Mouse (Mus musculus): ENCODE results near the gene Tsc22d3. TPM values are rescaled to one million over a fixed set of nuclear protein-coding genes. Genes with fewer than 3 reads are reported as not detected.

Gene Tsc22d3
- polyA plus RNA-seq, 1 experiment = 14.5 TPM

GRCm38 (mm10) chrX:140547660-140548419, 52.6 kb downstream of the Tsc22d3 start:
- H3K4me3 ChIP-seq (ENCODE audit: insufficient read depth, poor library complexity, severe bottlenecking) = no peak overlapping the region
- no peaks in the 10 kb centered on the region for H3K79me3 ChIP-seq (ENCODE audit: low read depth)
- no peaks in the 10 kb centered on the region for H3K36me3 ChIP-seq (ENCODE audit: control insufficient read depth, insufficient read depth)
- H3K79me2 ChIP-seq (ENCODE audit: control insufficient read depth, insufficient read depth) = no peaks in the 10 kb centered on the region
- TF ChIP-seq CTCF (IDR thresholded peaks at IDR 0.05; ENCODE audit: control insufficient read depth, insufficient read depth, insufficient read length) (no peak), MYOD1 (IDR thresholded peaks at IDR 0.05; ENCODE audit: control insufficient read depth, insufficient read length, low read depth) (no peak), FOSL1 (IDR thresholded peaks at IDR 0.05; ENCODE audit: insufficient read depth, low read length, poor library complexity, severe bottlenecking) (no peak), MYOG (IDR thresholded peaks at IDR 0.05; ENCODE audit: control insufficient read depth, extremely low read depth, insufficient read length) (no peak), CEBPB (IDR thresholded peaks at IDR 0.05; ENCODE audit: low read depth) (no peak), USF1 (IDR thresholded peaks at IDR 0.05; ENCODE audit: low read depth) (no peak), MAX (IDR thresholded peaks at IDR 0.05) (no peak)
- H3K27me3 ChIP-seq (ENCODE audit: control insufficient read depth, insufficient read depth, insufficient read length) = no peaks in the 10 kb centered on the region
- H3ac ChIP-seq (ENCODE audit: control insufficient read depth, insufficient read length, low read depth) = no peak overlapping the region

GRCm38 (mm10) chrX:140544737-140545136, 55.7 kb downstream of the Tsc22d3 start:
- TF ChIP-seq MYOD1 (IDR thresholded peaks at IDR 0.05; ENCODE audit: control insufficient read depth, insufficient read length, low read depth) (no peak), CEBPB (IDR thresholded peaks at IDR 0.05; ENCODE audit: low read depth) (peak; percentile 83)
- H3K36me3 ChIP-seq (ENCODE audit: control insufficient read depth, insufficient read depth) = peaks cover 7% of the 10 kb centered on the region
- no peaks in the 10 kb centered on the region for H3K79me3 ChIP-seq (ENCODE audit: low read depth)
- no peaks in the 10 kb centered on the region for H3K27me3 ChIP-seq (ENCODE audit: control insufficient read depth, insufficient read depth, insufficient read length)
- no peak overlapping the region for H3ac ChIP-seq (ENCODE audit: control insufficient read depth, insufficient read length, low read depth)
- peaks cover 19% of the 10 kb centered on the region for H3K79me2 ChIP-seq (ENCODE audit: control insufficient read depth, insufficient read depth)
- no peak overlapping the region for H3K4me3 ChIP-seq (ENCODE audit: insufficient read depth, poor library complexity, severe bottlenecking)

GRCm38 (mm10) chrX:140542938-140543673, 57.4 kb downstream of the Tsc22d3 start:
- Histone ChIP-seq H3K27me3 (ENCODE audit: control insufficient read depth, insufficient read depth, insufficient read length) (no peaks in the 10 kb centered on the region), H3K36me3 (ENCODE audit: control insufficient read depth, insufficient read depth) (peaks cover 7% of the 10 kb centered on the region), H3ac (ENCODE audit: control insufficient read depth, insufficient read length, low read depth) (peak overlapping the region; percentile 74), H3K79me2 (ENCODE audit: control insufficient read depth, insufficient read depth) (peaks cover 19% of the 10 kb centered on the region), H3K79me3 (ENCODE audit: low read depth) (no peaks in the 10 kb centered on the region), H3K4me3 (ENCODE audit: insufficient read depth, poor library complexity, severe bottlenecking) (peak overlapping the region; percentile 38)
- no peak for TF ChIP-seq CEBPB (IDR thresholded peaks at IDR 0.05; ENCODE audit: low read depth)
- peak; percentile 76 for TF ChIP-seq USF1 (IDR thresholded peaks at IDR 0.05; ENCODE audit: low read depth)

GRCm38 (mm10) chrX:140542474-140542845, 58.0 kb downstream of the Tsc22d3 start:
- H3ac ChIP-seq (ENCODE audit: control insufficient read depth, insufficient read length, low read depth) = peak overlapping the region; percentile 74
- peaks cover 19% of the 10 kb centered on the region for H3K79me2 ChIP-seq (ENCODE audit: control insufficient read depth, insufficient read depth)
- peaks cover 7% of the 10 kb centered on the region for H3K36me3 ChIP-seq (ENCODE audit: control insufficient read depth, insufficient read depth)
- H3K27me3 ChIP-seq (ENCODE audit: control insufficient read depth, insufficient read depth, insufficient read length) = no peaks in the 10 kb centered on the region
- H3K4me3 ChIP-seq (ENCODE audit: insufficient read depth, poor library complexity, severe bottlenecking) = peak overlapping the region; percentile 38
- TF ChIP-seq FOSL1 (IDR thresholded peaks at IDR 0.05; ENCODE audit: insufficient read depth, low read length, poor library complexity, severe bottlenecking) (no peak), MYOG (IDR thresholded peaks at IDR 0.05; ENCODE audit: control insufficient read depth, extremely low read depth, insufficient read length) (no peak), USF1 (IDR thresholded peaks at IDR 0.05; ENCODE audit: low read depth) (no peak), CTCF (IDR thresholded peaks at IDR 0.05; ENCODE audit: control insufficient read depth, insufficient read depth, insufficient read length) (no peak), MAX (IDR thresholded peaks at IDR 0.05) (no peak), CEBPB (IDR thresholded peaks at IDR 0.05; ENCODE audit: low read depth) (no peak), MYOD1 (IDR thresholded peaks at IDR 0.05; ENCODE audit: control insufficient read depth, insufficient read length, low read depth) (no peak)
- no peaks in the 10 kb centered on the region for H3K79me3 ChIP-seq (ENCODE audit: low read depth)

GRCm38 (mm10) chrX:140541711-140542473, 58.6 kb downstream of the Tsc22d3 start:
- Histone ChIP-seq H3K36me3 (ENCODE audit: control insufficient read depth, insufficient read depth) (peaks cover 7% of the 10 kb centered on the region), H3K79me2 (ENCODE audit: control insufficient read depth, insufficient read depth) (peaks cover 19% of the 10 kb centered on the region), H3K27me3 (ENCODE audit: control insufficient read depth, insufficient read depth, insufficient read length) (no peaks in the 10 kb centered on the region), H3K4me3 (ENCODE audit: insufficient read depth, poor library complexity, severe bottlenecking) (peak overlapping the region; percentile 38), H3K79me3 (ENCODE audit: low read depth) (no peaks in the 10 kb centered on the region), H3ac (ENCODE audit: control insufficient read depth, insufficient read length, low read depth) (peak overlapping the region; percentile 74)
- TF ChIP-seq MYOD1 (IDR thresholded peaks at IDR 0.05; ENCODE audit: control insufficient read depth, insufficient read length, low read depth) (no peak), CTCF (IDR thresholded peaks at IDR 0.05; ENCODE audit: control insufficient read depth, insufficient read depth, insufficient read length) (no peak), FOSL1 (IDR thresholded peaks at IDR 0.05; ENCODE audit: insufficient read depth, low read length, poor library complexity, severe bottlenecking) (no peak), MYOG (IDR thresholded peaks at IDR 0.05; ENCODE audit: control insufficient read depth, extremely low read depth, insufficient read length) (no peak), CEBPB (IDR thresholded peaks at IDR 0.05; ENCODE audit: low read depth) (no peak), MAX (IDR thresholded peaks at IDR 0.05) (no peak), USF1 (IDR thresholded peaks at IDR 0.05; ENCODE audit: low read depth) (no peak)
